Mouse (Mus musculus): ENCODE measurements around the gene Kat7. TPM values are rescaled to one million over a fixed set of nuclear protein-coding genes. Genes with fewer than 3 reads are reported as not detected.
A peak's percentile ranks its signal among the peaks of the same experiment; 100 is the strongest.

Gene Kat7
- polyA plus RNA-seq (2016; fragmentation: Nextera tagmentation; extraction: Ambion mirVana) = 56.0 and 58.3 TPM in 2 replicates

DNA sequence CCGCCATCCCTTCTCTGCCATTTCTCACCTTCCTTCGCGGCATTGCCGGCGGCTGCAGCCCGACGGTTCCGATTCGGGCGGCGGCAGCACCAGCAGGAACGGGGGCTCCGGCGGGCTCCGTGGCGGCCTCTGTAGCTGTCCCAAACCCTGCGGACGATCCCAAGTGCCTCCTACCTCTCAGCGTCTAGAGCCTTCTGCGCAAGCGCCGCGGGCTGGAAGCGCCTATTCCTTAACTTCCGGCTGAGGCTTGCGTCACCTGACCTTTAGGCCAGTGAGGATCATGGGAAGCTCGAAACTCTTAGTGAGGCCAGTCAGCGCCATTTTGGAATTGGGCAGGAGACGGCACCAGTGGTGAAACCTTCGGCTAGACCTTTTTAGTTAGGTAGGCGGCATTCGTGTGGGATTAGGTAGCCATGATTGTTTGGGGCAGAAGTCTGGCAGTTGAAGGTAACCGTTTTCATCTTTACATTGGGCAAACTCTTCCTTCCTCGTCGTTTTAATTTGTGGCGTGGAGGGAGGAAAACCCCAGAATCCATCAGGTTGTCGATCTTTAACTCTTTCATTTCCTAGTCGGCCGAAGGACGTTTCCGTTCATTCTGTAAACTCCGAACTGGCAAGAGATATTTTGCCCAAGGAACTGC lies at the start of gene Kat7:
Gene Kat7, minus strand, starts transcription at position 240 of the 641 bp plus-strand sequence.
- H3K4me3 ChIP-seq = peak within 1 kb of the TSS; percentile 88
- peak within 1 kb of the TSS; percentile 80 for H3K4me2 ChIP-seq
- peak within 1 kb of the TSS; percentile 95 for H3K27ac ChIP-seq (ENCODE audit: poor library complexity, severe bottlenecking)
- 0% methylated on average over 42 of the region's 42 CpGs for WGBS
- no peaks in the 10 kb centered on the region for H3K27me3 ChIP-seq (replicated peaks)
- ATAC-seq (ENCODE audit: insufficient number of reproducible peaks, low FRiP score) = peak; percentile 94
- H3K4me1 ChIP-seq (replicated peaks) = peaks cover 20% of the 10 kb centered on the region
- H3K9ac ChIP-seq = peak within 1 kb of the TSS; percentile 96
- peaks cover 13% of the 10 kb centered on the region for H3K36me3 ChIP-seq
- no peaks in the 10 kb centered on the region for H3K9me3 ChIP-seq (replicated peaks)

DNA sequence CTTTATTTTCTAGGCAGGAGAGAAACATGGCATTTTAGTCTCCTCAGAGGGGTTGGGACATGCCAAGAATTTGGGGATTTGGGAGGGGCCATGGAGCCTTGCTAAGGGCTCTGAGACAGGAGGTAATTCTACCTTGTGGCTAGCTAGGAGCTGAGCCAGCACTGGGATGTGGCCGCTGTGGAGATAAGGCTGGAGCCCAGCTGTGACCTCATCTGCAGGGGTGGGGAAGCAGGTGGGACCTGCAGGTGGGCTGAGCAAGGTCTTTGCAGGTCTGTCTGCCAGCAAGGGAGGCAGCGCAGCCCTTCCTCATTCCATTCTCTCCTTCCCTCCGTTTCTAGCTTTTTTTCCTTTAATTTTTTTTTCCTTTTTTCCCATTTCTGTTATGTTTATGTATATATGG lies 48.2 kb upstream of the Kat7 start:
- no peak overlapping the region for H3K9ac ChIP-seq
- H3K4me2 ChIP-seq = no peak overlapping the region
- H3K9me3 ChIP-seq (replicated peaks) = no peaks in the 10 kb centered on the region
- no peak overlapping the region for H3K27ac ChIP-seq (ENCODE audit: poor library complexity, severe bottlenecking)
- ATAC-seq (ENCODE audit: insufficient number of reproducible peaks, low FRiP score) = peak; percentile 27; the same call in 1 of the 2 replicates
- H3K4me3 ChIP-seq = no peak overlapping the region
- no peaks in the 10 kb centered on the region for H3K36me3 ChIP-seq
- H3K4me1 ChIP-seq (replicated peaks) = peaks cover 27% of the 10 kb centered on the region
- no peaks in the 10 kb centered on the region for H3K27me3 ChIP-seq (replicated peaks)
- WGBS = 56% methylated on average over 3 of the region's 3 CpGs

DNA sequence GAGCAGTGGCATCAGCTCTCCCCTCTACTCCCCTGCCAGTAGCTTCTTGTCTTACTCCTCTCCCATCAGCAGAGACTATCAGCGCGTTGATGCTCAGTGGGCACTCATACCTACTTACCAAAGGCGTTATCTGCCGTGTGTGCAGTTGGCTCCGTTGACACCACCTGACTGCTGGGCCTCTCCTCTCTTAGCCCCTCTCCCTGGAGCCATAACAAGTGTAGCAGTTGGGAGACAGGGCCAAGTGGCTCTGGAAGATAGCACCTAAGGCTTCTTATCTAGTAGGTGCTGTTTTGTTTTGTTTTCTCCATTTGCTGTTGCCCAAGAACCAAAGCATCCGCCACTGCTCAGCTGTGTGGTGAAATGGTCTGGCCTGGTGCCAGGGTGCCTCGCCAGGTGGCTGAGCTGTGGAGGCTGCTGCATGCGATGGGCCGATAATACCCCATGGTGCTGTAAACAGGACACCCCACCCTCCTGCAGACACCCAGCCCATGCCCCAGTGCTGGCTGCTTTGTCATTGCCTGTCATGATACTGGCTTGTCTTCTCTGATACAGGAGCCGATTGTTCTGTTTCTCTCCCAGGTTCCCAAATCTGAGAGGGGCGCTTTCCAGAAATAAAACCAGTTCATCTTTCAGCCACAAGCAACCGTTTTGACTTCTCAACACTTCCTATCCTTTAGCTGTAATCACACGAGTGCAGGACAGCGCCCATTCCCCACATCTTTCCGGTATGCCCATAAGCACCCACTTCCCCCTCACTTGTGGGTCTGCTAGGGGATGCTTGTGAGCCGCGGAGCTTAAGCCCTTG lies 46.6 kb upstream of the Kat7 start:
- H3K4me2 ChIP-seq = peak overlapping the region; percentile 6
- H3K27ac ChIP-seq (ENCODE audit: poor library complexity, severe bottlenecking) = peak overlapping the region; percentile 69
- H3K36me3 ChIP-seq = no peaks in the 10 kb centered on the region
- peak; percentile 98 for ATAC-seq (ENCODE audit: insufficient number of reproducible peaks, low FRiP score)
- 0 out of 2 replicates have a peak overlapping the region, but pooled peaks have one; percentile 22 for H3K9ac ChIP-seq
- no peaks in the 10 kb centered on the region for H3K27me3 ChIP-seq (replicated peaks)
- H3K4me1 ChIP-seq (replicated peaks) = peaks cover 27% of the 10 kb centered on the region
- no peaks in the 10 kb centered on the region for H3K9me3 ChIP-seq (replicated peaks)
- WGBS = 46% methylated on average over 17 of the region's 17 CpGs
- H3K4me3 ChIP-seq = no peak overlapping the region

DNA sequence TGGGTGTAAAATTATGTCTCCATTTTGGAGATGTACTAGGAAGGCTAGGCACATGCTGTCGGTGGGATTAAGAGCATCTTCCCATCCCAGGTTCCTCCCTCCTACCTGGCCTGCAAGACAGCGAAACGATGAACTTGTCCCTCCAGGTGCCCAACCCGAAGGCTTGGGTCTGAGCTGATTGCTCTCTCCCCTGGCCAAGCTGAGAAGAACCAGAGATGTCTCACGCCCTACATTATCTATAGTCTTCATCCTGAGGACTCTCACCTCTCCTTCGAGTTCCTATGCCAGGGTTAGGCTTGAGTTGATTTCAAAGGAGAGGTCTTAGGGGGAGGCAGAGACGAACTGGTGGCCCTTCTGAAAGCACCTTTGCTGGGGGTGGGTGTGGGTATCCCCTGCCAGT lies 46.0 kb upstream of the Kat7 start:
- no peaks in the 10 kb centered on the region for H3K27me3 ChIP-seq (replicated peaks)
- H3K36me3 ChIP-seq = no peaks in the 10 kb centered on the region
- no peaks in the 10 kb centered on the region for H3K9me3 ChIP-seq (replicated peaks)
- 0 out of 2 replicates have a peak overlapping the region, but pooled peaks have one; percentile 22 for H3K9ac ChIP-seq
- peak overlapping the region; percentile 41 for H3K4me2 ChIP-seq
- no peak for ATAC-seq (ENCODE audit: insufficient number of reproducible peaks, low FRiP score)
- H3K27ac ChIP-seq (ENCODE audit: poor library complexity, severe bottlenecking) = peak overlapping the region; percentile 69
- peaks cover 27% of the 10 kb centered on the region for H3K4me1 ChIP-seq (replicated peaks)
- WGBS = 76% methylated on average over 7 of the region's 7 CpGs
- no peak overlapping the region for H3K4me3 ChIP-seq

DNA sequence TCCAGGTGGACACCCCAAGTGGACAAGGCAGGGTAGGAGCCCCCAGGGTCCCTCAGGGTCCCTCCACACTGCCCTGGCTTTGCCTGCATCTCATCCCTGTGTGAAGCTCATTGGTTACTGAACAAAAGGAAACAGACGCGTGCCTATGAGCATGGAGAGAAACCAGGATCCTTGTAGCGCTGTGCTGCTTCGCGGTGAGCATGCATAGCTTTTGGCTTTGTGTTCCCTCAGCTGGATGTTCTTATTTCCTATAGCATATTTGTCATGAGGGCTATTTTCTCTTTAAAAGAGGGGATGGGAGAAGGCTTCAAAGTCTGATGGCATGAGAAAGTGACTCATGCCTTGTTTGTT lies 45.6 kb upstream of the Kat7 start:
- Histone ChIP-seq H3K4me2 (peak overlapping the region; percentile 41), H3K9ac (no peak overlapping the region; the same call in none of the 2 replicates), H3K27me3 (replicated peaks) (no peaks in the 10 kb centered on the region), H3K27ac (ENCODE audit: poor library complexity, severe bottlenecking) (peak overlapping the region; percentile 69), H3K4me1 (replicated peaks) (peaks cover 27% of the 10 kb centered on the region), H3K4me3 (no peak overlapping the region), H3K36me3 (no peaks in the 10 kb centered on the region), H3K9me3 (replicated peaks) (no peaks in the 10 kb centered on the region)
- no peak for ATAC-seq (ENCODE audit: insufficient number of reproducible peaks, low FRiP score)
- 90% methylated on average over 5 of the region's 5 CpGs for WGBS

DNA sequence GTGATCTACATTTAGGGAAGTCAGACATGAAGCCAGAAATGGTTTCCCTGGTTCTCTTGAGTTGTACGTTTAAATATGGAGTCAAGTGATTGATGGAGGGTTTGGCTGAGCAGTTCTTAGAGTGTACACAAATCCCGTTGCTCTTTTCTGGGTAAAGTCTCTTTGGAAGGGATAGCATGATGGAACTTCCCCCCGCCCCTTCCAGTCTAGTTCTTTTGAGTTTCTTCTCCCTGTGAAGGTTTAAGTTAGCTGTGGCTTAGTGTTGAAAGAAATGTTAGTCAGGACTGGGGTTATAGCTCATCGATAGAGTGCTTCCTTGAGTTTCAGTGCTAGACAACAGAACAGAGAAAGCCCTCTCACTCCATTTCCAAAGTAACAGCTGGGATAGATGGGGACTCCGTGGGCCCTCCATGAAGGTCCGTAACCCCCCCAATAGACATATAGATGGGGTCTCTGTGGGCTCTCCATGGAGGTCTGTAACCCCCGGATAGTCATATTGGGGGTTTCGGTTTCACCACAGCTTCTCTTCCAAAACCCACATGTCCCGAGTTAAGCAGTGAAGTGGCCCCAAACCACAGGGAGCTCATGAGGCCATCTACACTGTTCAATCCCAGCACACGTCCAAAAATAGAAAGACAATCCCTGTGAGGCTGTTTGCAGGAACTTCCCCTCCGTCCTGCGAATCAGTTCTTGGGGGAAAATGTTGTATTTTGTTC lies 45.1 kb upstream of the Kat7 start:
- H3K4me3 ChIP-seq = no peak overlapping the region
- 75% methylated on average over 12 of the region's 12 CpGs for WGBS
- H3K27me3 ChIP-seq (replicated peaks) = no peaks in the 10 kb centered on the region
- peak overlapping the region; percentile 41 for H3K4me2 ChIP-seq
- no peaks in the 10 kb centered on the region for H3K9me3 ChIP-seq (replicated peaks)
- H3K36me3 ChIP-seq = no peaks in the 10 kb centered on the region
- H3K9ac ChIP-seq = no peak overlapping the region; the same call in none of the 2 replicates
- H3K4me1 ChIP-seq (replicated peaks) = peaks cover 27% of the 10 kb centered on the region
- peak overlapping the region; percentile 69 for H3K27ac ChIP-seq (ENCODE audit: poor library complexity, severe bottlenecking)
- no peak for ATAC-seq (ENCODE audit: insufficient number of reproducible peaks, low FRiP score)

DNA sequence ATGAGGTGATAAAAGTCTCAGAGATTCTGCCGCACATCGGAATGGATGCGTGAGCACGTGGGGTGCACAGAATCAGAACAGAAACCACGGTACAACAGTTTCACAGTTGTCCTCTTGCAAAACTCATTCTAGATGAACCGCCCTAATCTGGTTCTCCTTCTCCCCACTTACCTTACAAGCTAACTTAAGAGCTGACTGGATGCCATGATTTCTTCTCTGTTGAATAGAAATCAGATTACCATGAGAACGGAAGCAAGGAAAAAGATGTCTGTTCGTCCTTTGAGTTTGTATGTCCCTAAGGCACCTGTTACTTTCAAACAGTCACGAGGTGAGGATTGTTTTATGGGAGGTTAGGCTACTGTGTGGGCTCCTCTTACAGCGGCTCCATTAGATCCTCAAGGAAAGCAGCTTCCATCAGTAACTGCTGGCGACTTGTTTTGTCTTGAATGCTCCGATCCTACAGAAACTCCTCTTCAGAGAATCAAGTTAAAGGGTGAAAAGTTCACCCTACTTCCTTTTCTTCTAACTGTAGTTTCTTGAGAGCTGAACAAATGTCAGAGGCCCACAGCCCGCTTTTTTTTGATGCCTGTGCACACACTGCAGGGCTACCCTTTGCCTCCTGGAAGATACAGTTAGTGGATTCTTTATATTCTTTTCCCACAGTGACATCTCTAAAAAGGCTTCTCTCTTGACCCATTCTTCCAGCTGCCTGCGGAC lies 44.3 kb upstream of the Kat7 start:
- peaks cover 27% of the 10 kb centered on the region for H3K4me1 ChIP-seq (replicated peaks)
- H3K4me2 ChIP-seq = peak overlapping the region; percentile 41
- no peaks in the 10 kb centered on the region for H3K27me3 ChIP-seq (replicated peaks)
- H3K27ac ChIP-seq (ENCODE audit: poor library complexity, severe bottlenecking) = no peak overlapping the region
- 85% methylated on average over 14 of the region's 14 CpGs for WGBS
- H3K4me3 ChIP-seq = no peak overlapping the region
- no peak for ATAC-seq (ENCODE audit: insufficient number of reproducible peaks, low FRiP score)
- no peaks in the 10 kb centered on the region for H3K9me3 ChIP-seq (replicated peaks)
- no peak overlapping the region for H3K9ac ChIP-seq
- H3K36me3 ChIP-seq = no peaks in the 10 kb centered on the region

DNA sequence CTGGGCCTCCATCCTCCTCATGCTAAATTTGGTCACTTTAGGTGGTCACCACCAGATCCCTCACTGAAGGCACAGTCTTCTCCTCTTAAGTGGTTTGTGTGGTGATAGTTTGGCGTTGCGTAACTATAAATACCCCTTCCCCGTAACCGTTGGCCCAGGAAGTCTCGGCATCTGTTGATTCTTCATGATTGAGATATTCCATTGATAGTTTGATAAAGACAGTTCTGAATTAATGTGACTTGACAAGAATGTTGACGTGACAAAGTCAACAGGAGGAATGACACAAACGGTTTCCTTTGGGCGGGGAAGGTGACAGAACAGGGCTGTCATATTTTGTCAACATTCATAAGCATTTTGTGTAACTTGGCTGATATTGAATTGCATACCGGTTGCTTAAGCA lies 43.2 kb upstream of the Kat7 start:
- Histone ChIP-seq H3K4me2 (no peak overlapping the region), H3K9ac (no peak overlapping the region), H3K27ac (ENCODE audit: poor library complexity, severe bottlenecking) (no peak overlapping the region), H3K4me3 (no peak overlapping the region), H3K9me3 (replicated peaks) (no peaks in the 10 kb centered on the region), H3K27me3 (replicated peaks) (no peaks in the 10 kb centered on the region), H3K36me3 (peaks cover 5% of the 10 kb centered on the region; the same call in 1 of the 2 replicates), H3K4me1 (replicated peaks) (peaks cover 27% of the 10 kb centered on the region)
- WGBS = 84% methylated on average over 9 of the region's 9 CpGs
- no peak for ATAC-seq (ENCODE audit: insufficient number of reproducible peaks, low FRiP score)

DNA sequence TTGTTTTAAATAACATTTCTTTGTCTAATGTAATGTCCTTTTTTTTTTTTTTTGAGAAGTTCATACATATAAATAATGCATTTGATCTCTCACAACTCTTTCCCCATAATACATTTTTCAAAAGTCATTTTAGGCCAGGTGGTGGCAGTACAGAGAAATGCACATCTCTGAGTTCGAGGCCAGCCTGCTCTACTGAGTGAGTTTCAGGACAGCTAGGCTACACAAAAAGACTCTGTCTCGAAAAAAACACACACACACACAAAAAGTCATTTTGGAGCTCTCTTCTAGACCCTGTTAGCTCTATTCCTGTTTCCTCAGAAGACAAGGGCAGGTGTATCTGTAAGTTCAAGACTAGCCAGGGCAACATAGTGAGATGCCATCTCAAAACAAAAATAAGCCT lies 42.6 kb upstream of the Kat7 start:
- H3K27me3 ChIP-seq (replicated peaks) = no peaks in the 10 kb centered on the region
- H3K9me3 ChIP-seq (replicated peaks) = no peaks in the 10 kb centered on the region
- H3K4me1 ChIP-seq (replicated peaks) = peaks cover 25% of the 10 kb centered on the region
- WGBS = 78% methylated on average over 2 of the region's 2 CpGs
- no peak overlapping the region for H3K9ac ChIP-seq
- no peak overlapping the region for H3K4me2 ChIP-seq
- no peak overlapping the region for H3K27ac ChIP-seq (ENCODE audit: poor library complexity, severe bottlenecking)
- no peak for ATAC-seq (ENCODE audit: insufficient number of reproducible peaks, low FRiP score)
- no peak overlapping the region for H3K4me3 ChIP-seq
- peaks cover 7% of the 10 kb centered on the region; the same call in 1 of the 2 replicates for H3K36me3 ChIP-seq

DNA sequence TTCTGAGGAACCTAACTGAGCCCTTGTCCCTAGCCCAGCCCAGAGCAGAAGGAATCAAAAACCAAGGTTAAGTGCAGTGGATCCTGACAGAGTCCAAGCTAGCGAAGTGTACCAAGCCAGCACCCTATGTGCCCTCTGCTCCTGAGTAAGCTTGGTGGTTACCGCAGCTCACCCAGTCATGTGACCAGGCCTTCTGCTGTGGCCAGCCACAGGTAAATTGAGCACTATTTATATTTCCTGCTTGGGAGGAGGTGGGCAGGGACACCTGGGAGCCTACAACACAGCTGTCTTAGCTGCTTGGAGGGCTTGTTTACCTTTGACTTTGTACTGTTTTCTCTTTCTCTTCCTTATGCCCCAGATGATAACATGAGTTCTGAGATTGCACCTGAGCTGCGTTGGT lies 40.9 kb upstream of the Kat7 start:
- H3K4me2 ChIP-seq = no peak overlapping the region
- no peak overlapping the region for H3K9ac ChIP-seq
- peaks cover 10% of the 10 kb centered on the region for H3K4me1 ChIP-seq (replicated peaks)
- H3K9me3 ChIP-seq (replicated peaks) = no peaks in the 10 kb centered on the region
- peaks cover 7% of the 10 kb centered on the region; the same call in 1 of the 2 replicates for H3K36me3 ChIP-seq
- no peak overlapping the region for H3K4me3 ChIP-seq
- WGBS = 93% methylated on average over 3 of the region's 3 CpGs
- ATAC-seq (ENCODE audit: insufficient number of reproducible peaks, low FRiP score) = no peak
- H3K27ac ChIP-seq (ENCODE audit: poor library complexity, severe bottlenecking) = no peak overlapping the region
- no peaks in the 10 kb centered on the region for H3K27me3 ChIP-seq (replicated peaks)
